Mouse (Mus musculus) kidney, adult 18-20 months (tissue): ENCODE results near the gene Acot4.
"Not testable (repeated sequence)": the region's sequence is repeated elsewhere in the genome, so short reads cannot be mapped to it uniquely, and the experiment has no call there.

Source experiments
- DNase-seq: peaks from one replicate; pipeline ENCODE4 v3.0.0; 2021

Gene Acot4

GRCm38 (mm10) chr12:84032854-84033253, 5.3 kb upstream of the Acot4 start:
- no peak for DNase-seq

GRCm38 (mm10) chr12:84033302-84033701, 4.9 kb upstream of the Acot4 start:
- not testable (repeated sequence) for DNase-seq

GRCm38 (mm10) chr12:84034108-84034507, 4.1 kb upstream of the Acot4 start:
- no peak for DNase-seq

DNA sequence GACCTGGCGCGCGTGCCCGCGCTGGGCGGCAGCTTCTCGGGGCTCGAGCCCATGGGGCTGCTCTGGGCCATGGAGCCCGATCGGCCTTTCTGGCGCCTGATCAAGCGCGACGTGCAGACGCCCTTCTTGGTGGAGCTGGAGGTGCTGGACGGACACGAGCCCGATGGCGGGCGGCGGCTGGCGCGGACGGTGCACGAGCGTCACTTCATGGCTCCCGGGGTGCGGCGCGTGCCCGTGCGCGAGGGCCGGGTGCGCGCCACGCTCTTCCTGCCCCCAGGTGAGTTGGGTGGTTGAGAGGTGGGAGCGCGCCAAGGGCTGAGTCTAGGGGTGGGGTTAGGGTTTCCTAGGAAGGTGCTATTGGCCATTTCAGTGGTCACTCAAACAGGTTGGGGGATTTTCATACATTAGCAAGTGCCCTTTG, 522 bp downstream of the Acot4 start, which contains the start of gene Gm49366:
TSS of gene Gm49366 (plus strand) at position 245 of the 421 bp plus-strand sequence.
- DNase-seq = peak; percentile 71

DNA sequence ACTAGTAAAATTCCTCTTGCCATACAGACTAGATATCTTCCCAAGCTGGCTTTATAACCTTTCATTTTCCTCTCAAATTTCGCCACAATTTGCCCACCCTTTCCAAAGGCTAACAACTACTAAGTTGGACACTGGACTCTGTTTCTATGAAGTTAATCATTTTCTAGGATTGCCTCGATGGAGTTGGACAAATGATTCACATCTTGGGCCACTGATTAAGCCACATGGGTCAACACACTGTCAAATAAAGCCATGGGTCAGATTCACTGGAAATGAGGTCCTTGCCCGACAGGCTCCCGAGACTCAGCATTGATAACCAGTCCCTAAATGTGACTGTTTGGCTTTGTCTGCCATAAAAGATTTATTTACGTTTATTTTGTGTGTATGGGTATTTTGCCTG, 4.1 kb downstream of the Acot4 start:
- peak; percentile 57 for DNase-seq

- no peak for DNase-seq
Observed at GRCm38 (mm10) chr12:84044045-84044444, 5.9 kb downstream of the Acot4 start.

GRCm38 (mm10) chr12:84046906-84047305, 8.7 kb downstream of the Acot4 start:
- DNase-seq = no peak

- peak; percentile 53 for DNase-seq
Observed at GRCm38 (mm10) chr12:84050744-84051143, 12.6 kb downstream of the Acot4 start.

DNA sequence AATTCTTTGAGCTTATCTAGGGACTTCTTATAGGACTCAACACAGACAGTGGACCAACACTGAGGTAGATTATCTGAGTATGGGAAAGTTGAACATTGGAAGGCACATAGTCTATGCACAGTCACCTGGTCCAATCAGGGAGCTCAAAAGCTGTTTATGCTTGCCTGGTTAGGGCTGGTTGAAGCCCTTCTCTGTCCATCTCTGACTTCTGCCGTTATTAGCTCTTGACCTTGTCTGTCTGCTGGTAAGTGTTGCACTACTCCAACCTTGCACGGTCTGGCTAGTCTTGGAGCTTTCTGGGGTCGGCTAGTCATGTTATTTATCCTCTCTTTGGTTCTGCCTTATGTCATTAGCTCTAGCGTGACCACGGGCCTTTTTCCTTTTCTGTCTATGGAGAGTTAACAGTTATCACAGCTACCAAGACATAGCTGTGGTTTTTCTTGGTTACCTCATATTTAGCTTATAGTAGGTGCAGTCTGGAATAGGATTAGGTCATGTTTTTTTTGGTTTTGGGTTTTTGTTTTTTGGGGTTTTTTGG, 13.8 kb downstream of the Acot4 start, which contains the start of gene Acot3:
TSS of gene Acot3 (plus strand) at position 208 of the 538 bp plus-strand sequence.
- DNase-seq = peak; percentile 47

GRCm38 (mm10) chr12:84052609-84053008, 14.4 kb downstream of the Acot4 start:
- no peak for DNase-seq

GRCm38 (mm10) chr12:84053173-84053572, 15.0 kb downstream of the Acot4 start:
- DNase-seq = peak; percentile 53

GRCm38 (mm10) chr12:84053679-84054391, 15.7 kb downstream of the Acot4 start:
- DNase-seq = peak; percentile 61

- DNase-seq = no peak
Observed at GRCm38 (mm10) chr12:84060946-84061345, 22.8 kb downstream of the Acot4 start.

GRCm38 (mm10) chr12:84062336-84062735, 24.2 kb downstream of the Acot4 start:
- DNase-seq = no peak

- DNase-seq = no peak
Observed at GRCm38 (mm10) chr12:84063228-84063627, 25.0 kb downstream of the Acot4 start.

DNA sequence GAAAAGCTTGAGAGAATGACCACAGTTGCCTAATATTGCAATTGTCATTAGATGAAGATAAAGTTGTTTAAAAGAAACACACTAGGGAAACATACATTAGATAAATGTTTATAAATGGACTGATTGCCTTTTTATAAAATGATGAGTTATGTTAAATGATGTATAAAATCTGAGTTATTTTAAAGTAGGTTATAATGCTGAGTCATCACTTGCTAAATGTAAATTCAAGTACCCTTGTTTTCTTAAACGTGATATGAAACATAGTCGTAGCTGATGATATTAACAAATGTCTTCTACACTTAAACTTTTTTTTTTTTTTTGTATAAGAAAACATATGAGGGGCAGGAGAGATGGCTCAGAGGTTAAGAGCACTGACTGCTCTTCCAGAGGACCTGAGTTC, 25.7 kb downstream of the Acot4 start:
- DNase-seq = no peak

DNA sequence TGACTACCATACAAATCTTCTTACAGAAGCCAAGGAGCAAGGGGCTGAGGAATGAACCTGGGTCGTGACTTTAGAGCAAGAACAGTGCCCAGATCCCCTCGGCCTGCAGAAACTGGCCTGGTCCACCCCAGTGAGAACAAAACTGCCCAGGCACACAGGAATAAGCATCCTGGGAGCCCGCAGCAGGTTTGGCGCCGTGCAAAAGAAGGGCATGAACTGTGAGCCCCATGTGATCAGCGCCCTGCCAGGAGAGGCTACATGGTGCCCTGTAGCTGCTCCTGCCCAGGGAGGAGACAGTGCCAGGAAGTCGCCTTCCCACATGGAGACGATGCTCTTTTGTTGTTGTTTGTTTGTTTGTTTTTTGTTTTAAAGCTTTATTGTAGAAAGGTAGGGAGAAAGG, 26.4 kb downstream of the Acot4 start:
- DNase-seq = no peak

GRCm38 (mm10) chr12:84067752-84068151, 29.6 kb downstream of the Acot4 start:
- no peak for DNase-seq

- no peak for DNase-seq
Observed at GRCm38 (mm10) chr12:84068296-84068695, 30.1 kb downstream of the Acot4 start.

DNA sequence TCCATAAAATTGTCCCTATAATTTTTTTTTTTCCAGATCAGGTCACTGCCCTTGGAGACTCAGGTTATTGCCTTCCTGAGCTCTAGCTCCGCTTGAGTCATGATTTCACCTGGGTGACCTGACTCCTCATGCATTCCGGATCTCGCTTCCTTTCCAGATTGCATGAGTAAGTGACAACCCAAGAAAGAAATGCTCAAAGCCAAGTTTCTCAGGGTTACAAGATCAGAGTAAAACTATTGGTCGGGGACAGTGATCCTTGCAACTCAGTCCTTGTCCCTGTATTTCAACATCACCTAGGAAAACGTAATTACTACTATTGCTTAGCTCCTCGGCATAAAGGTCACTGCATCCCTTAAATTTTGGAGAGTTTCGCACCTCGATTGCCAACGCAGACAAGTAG, 30.8 kb downstream of the Acot4 start, which contains the start of gene Acot5:
TSS of gene Acot5 (plus strand) at position 340 of the 400 bp plus-strand sequence.
- no peak for DNase-seq

- peak; percentile 55 for DNase-seq
Observed at GRCm38 (mm10) chr12:84069582-84069981, 31.4 kb downstream of the Acot4 start.

DNA sequence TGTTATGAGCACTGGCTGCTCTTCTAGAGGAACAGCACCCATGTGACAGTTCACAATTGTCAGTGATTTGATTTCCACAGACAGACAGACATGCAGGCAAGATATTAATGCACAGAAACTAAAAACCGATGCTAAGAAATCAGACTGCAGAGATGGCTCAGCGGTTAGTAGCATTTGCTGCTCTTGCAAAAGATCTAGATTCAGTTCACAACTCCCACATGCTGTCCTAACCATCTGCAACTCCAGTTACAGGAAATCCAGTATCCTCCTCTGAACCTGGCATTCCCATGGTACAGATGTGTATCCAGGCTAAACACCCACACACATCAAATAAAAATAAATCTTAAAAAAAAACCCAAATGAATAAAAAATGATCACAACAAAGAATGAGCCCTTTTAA, 33.5 kb downstream of the Acot4 start:
- no peak for DNase-seq

DNA sequence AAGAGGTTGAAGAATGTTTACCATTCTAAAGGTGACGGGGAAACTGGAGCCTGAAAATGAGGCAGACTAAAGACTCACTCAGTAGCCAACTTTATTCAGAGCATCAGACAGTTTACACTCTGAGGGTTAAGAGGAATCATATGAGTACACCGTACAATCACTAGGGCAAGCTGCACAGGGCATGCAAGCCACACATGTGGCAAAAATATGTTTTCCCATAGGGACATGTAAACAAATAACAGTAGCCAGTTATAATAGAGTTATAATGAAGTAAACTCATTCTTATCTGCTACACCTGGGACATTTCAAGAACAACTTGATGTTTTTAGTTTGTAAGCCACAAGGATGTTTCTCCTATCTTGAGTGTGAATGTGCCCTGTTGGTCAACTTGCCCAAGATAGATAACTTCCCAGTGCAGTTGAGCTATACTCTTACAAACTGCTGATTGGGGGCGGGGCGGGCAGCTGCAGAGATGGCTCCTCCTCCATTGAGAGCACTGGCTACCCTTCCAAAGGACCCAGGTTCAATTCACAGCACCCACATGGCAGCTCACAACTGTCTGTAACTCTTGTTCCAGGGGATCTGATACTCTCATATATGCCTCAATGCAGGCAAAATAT, 39.3 kb downstream of the Acot4 start:
- DNase-seq = no peak

GRCm38 (mm10) chr12:84083842-84084241, 45.7 kb downstream of the Acot4 start:
- DNase-seq = no peak
